Mouse (Mus musculus): Measurements from ENCODE around the gene Tigd3. TPM values are rescaled to one million over a fixed set of nuclear protein-coding genes. Genes with fewer than 3 reads are reported as not detected.

Tigd3 gene
- polyA plus RNA-seq, 1 experiment from 2014 or later, result 7.4 TPM

Other genes starting within 250 kb of the Tigd3 start
- 28.7 and 31.2 TPM in 2 replicates for gene Sipa1, start 230.4 kb downstream of the Tigd3 start, polyA plus RNA-seq (2016; fragmentation: Nextera tagmentation; extraction: Ambion mirVana)
- 32.1 and 34.0 TPM in 2 replicates for gene Map3k11, start 205.4 kb downstream of the Tigd3 start, polyA plus RNA-seq (2016; fragmentation: Nextera tagmentation; extraction: Ambion mirVana)
- gene Pcnx3, start 205.2 kb downstream of the Tigd3 start, polyA plus RNA-seq (2016; fragmentation: Nextera tagmentation; extraction: Ambion mirVana), result 30.3 and 30.6 TPM in 2 replicates
- gene Kcnk7, start 189.8 kb downstream of the Tigd3 start, polyA plus RNA-seq (2016; fragmentation: Nextera tagmentation; extraction: Ambion mirVana), result 0.19 and 0.23 TPM in 2 replicates
- 7.9 and 8.0 TPM in 2 replicates for gene Ehbp1l1, start 167.8 kb downstream of the Tigd3 start, polyA plus RNA-seq (2016; fragmentation: Nextera tagmentation; extraction: Ambion mirVana)
- gene Fam89b, start 164.5 kb downstream of the Tigd3 start, polyA plus RNA-seq (2016; fragmentation: Nextera tagmentation; extraction: Ambion mirVana), result 147 and 151 TPM in 2 replicates
- 3.4 and 3.5 TPM in 2 replicates for gene Ltbp3, start 153.2 kb downstream of the Tigd3 start, polyA plus RNA-seq (2016; fragmentation: Nextera tagmentation; extraction: Ambion mirVana)
- 72.0 and 74.9 TPM in 2 replicates for gene Scyl1, start 122.7 kb downstream of the Tigd3 start, polyA plus RNA-seq (2016; fragmentation: Nextera tagmentation; extraction: Ambion mirVana)
- gene Frmd8, start 18.9 kb downstream of the Tigd3 start, polyA plus RNA-seq (2016; fragmentation: Nextera tagmentation; extraction: Ambion mirVana), result 44.6 and 45.4 TPM in 2 replicates
- 2.5 and 2.9 TPM in 2 replicates for gene Slc25a45, start 16.3 kb downstream of the Tigd3 start, polyA plus RNA-seq (2016; fragmentation: Nextera tagmentation; extraction: Ambion mirVana)
- 231 and 251 TPM in 2 replicates for gene Dpf2, start 18.9 kb upstream of the Tigd3 start, polyA plus RNA-seq (2016; fragmentation: Nextera tagmentation; extraction: Ambion mirVana)
- gene Cdc42ep2, start 30.7 kb upstream of the Tigd3 start, polyA plus RNA-seq (2016; fragmentation: Nextera tagmentation; extraction: Ambion mirVana), result 1.5 and 2.2 TPM in 2 replicates
- gene Pola2, start 70.1 kb upstream of the Tigd3 start, polyA plus RNA-seq (2016; fragmentation: Nextera tagmentation; extraction: Ambion mirVana), result 119 and 120 TPM in 2 replicates
- not detected in 2 replicates for gene Slc22a20, start 92.0 kb upstream of the Tigd3 start, polyA plus RNA-seq (2016; fragmentation: Nextera tagmentation; extraction: Ambion mirVana)
- gene Capn1, start 121.7 kb upstream of the Tigd3 start, polyA plus RNA-seq (2016; fragmentation: Nextera tagmentation; extraction: Ambion mirVana), result 2.9 and 3.2 TPM in 2 replicates
- gene Syvn1, start 152.4 kb upstream of the Tigd3 start, polyA plus RNA-seq (2016; fragmentation: Nextera tagmentation; extraction: Ambion mirVana), result 34.5 and 38.1 TPM in 2 replicates
- gene Mrpl49, start 163.6 kb upstream of the Tigd3 start, polyA plus RNA-seq (2016; fragmentation: Nextera tagmentation; extraction: Ambion mirVana), result 82.5 and 84.6 TPM in 2 replicates
- gene Fau, start 163.7 kb upstream of the Tigd3 start, polyA plus RNA-seq (2016; fragmentation: Nextera tagmentation; extraction: Ambion mirVana), result 831 and 861 TPM in 2 replicates
- 33.8 and 35.6 TPM in 2 replicates for gene Znhit2, start 167.0 kb upstream of the Tigd3 start, polyA plus RNA-seq (2016; fragmentation: Nextera tagmentation; extraction: Ambion mirVana)
- 30.3 and 31.4 TPM in 2 replicates for gene Tm7sf2, start 174.2 kb upstream of the Tigd3 start, polyA plus RNA-seq (2016; fragmentation: Nextera tagmentation; extraction: Ambion mirVana)
- gene Vps51, start 183.1 kb upstream of the Tigd3 start, polyA plus RNA-seq (2016; fragmentation: Nextera tagmentation; extraction: Ambion mirVana), result 70.5 and 71.9 TPM in 2 replicates
- gene Tmem262, start 185.9 kb upstream of the Tigd3 start, polyA plus RNA-seq (2016; fragmentation: Nextera tagmentation; extraction: Ambion mirVana), result not detected in 2 replicates
- 2.0 TPM in 2 replicates for gene Gm28374, start 188.1 kb upstream of the Tigd3 start, polyA plus RNA-seq (2016; fragmentation: Nextera tagmentation; extraction: Ambion mirVana)
- gene Zfpl1, start 190.8 kb upstream of the Tigd3 start, polyA plus RNA-seq (2016; fragmentation: Nextera tagmentation; extraction: Ambion mirVana), result 75.7 and 79.7 TPM in 2 replicates
- 66.2 and 70.1 TPM in 2 replicates for gene Cdca5, start 190.8 kb upstream of the Tigd3 start, polyA plus RNA-seq (2016; fragmentation: Nextera tagmentation; extraction: Ambion mirVana)
- gene AC131692.1, start 200.3 kb upstream of the Tigd3 start, polyA plus RNA-seq (2016; fragmentation: Nextera tagmentation; extraction: Ambion mirVana), result 0.41 and 0.56 TPM in 2 replicates
- 0.87 and 0.89 TPM in 2 replicates for gene Naaladl1, start 211.6 kb upstream of the Tigd3 start, polyA plus RNA-seq (2016; fragmentation: Nextera tagmentation; extraction: Ambion mirVana)
- gene Sac3d1, start 224.5 kb upstream of the Tigd3 start, polyA plus RNA-seq (2016; fragmentation: Nextera tagmentation; extraction: Ambion mirVana), result 66.1 and 67.7 TPM in 2 replicates
- gene Snx15, start 234.2 kb upstream of the Tigd3 start, polyA plus RNA-seq (2016; fragmentation: Nextera tagmentation; extraction: Ambion mirVana), result 29.1 and 30.2 TPM in 2 replicates
- not detected in 2 replicates for gene Batf2, start 246.8 kb upstream of the Tigd3 start, polyA plus RNA-seq (2016; fragmentation: Nextera tagmentation; extraction: Ambion mirVana)
- gene Arl2, start 247.4 kb upstream of the Tigd3 start, polyA plus RNA-seq (2016; fragmentation: Nextera tagmentation; extraction: Ambion mirVana), result 111 and 112 TPM in 2 replicates